Mouse (Mus musculus) brain, embryonic 18.5 days (tissue): ENCODE results near the gene Mdm1.
"Not testable (repeated sequence)": the region's sequence is repeated elsewhere in the genome, so short reads cannot be mapped to it uniquely, and the experiment has no call there.

Experiments used
- DNase-seq: peaks from one replicate; pipeline ENCODE4 v3.0.0-alpha.2; 2012; ENCODE audit warnings: low read depth, low spot score

Gene Mdm1

GRCm38 (mm10) chr10:118215719-118216393 is 74.2 kb downstream of the Mdm1 start:
- not testable (repeated sequence) for DNase-seq
